Mouse (Mus musculus): ENCODE measurements at regions not wholly inside any gene's neighbourhood (a gene's known extent, or its start where the extent isn't known, plus 50 kb on each side); places are given as distances from the start of the nearest gene placed in this dataset.

GRCm38 (mm10) chr3:21935571-21936261 is 140.7 kb upstream of the Tbl1xr1 start:
- TF ChIP-seq CTCF (IDR thresholded peaks at IDR 0.05; ENCODE audit: low read depth, low read length) (no peak), POLR2A (IDR thresholded peaks at IDR 0.05; ENCODE audit: borderline replicate concordance, low read depth, low read length) (no peak)
